Mouse (Mus musculus) right cerebral cortex, postnatal 14 days (tissue): ENCODE measurements around the gene Snap29.

ENCODE experiments used
- DNase-seq: peaks from one replicate; pipeline ENCODE4 v3.0.0; 2022

The Snap29 gene

GRCm38 (mm10) chr16:17474761-17475160 is 69.0 kb downstream of the Snap29 start:
- DNase-seq = no peak

GRCm38 (mm10) chr16:17475326-17475725 is 69.5 kb downstream of the Snap29 start:
- no peak for DNase-seq

GRCm38 (mm10) chr16:17478331-17478943 is 72.7 kb downstream of the Snap29 start:
- DNase-seq = no peak
